Mouse (Mus musculus): ENCODE measurements around the gene Sept11.

- TF ChIP-seq CTCF (IDR thresholded peaks at IDR 0.05; ENCODE audit: control insufficient read depth, insufficient read depth, insufficient read length) = no peak
- no peak for TF ChIP-seq MAX (IDR thresholded peaks at IDR 0.05)
- TF ChIP-seq USF1 (IDR thresholded peaks at IDR 0.05; ENCODE audit: low read depth) = no peak
- no peak for TF ChIP-seq FOSL1 (IDR thresholded peaks at IDR 0.05; ENCODE audit: insufficient read depth, low read length, poor library complexity, severe bottlenecking)
These were observed 32.1 kb downstream of the Sept11 start for GRCm38 (mm10) chr5:93125325-93125724.
